Mouse (Mus musculus): ENCODE results near the gene Snrpd2. TPM values are rescaled to one million over a fixed set of nuclear protein-coding genes. Genes with fewer than 3 reads are reported as not detected.
A peak's percentile ranks its signal among the peaks of the same experiment; 100 is the strongest.

Snrpd2 gene
- polyA plus RNA-seq (2012; rRNA removed) = 16.2 and 20.1 TPM in 2 replicates

DNA sequence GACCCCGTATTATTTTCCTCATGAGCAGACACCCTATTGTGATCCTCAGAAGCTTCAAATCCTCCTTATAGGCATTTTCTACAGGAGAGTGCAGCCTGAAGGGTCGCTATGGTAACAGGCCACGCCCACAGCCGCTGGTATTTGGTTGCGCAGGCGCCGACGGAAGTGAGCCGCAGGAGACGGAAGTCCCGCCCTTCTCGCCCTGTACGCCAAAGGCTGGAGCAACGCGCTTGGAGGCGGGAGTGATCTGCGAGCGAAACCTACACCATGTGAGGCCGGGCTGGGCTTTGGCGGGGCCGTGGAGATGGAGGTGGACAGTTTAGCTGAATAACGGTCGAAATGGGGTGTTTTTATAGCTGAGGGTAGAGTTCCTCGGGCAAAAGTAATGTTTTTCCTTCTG lies at the start of gene Snrpd2:
Gene Snrpd2, plus strand, starts transcription at position 97 of the 400 bp plus-strand sequence.
- peak; percentile 96 for DNase-seq
- WGBS = under 1% methylated on average over 24 of the region's 24 CpGs
- Histone ChIP-seq H3K4me3 (replicated peaks; ENCODE audit: extremely low read depth, low read depth, low read length) (peak within 1 kb of the TSS; percentile 94), H3K4me1 (ENCODE audit: control insufficient read depth, insufficient read depth, low read length) (peaks cover 4% of the 10 kb centered on the region; the same call in 1 of the 2 replicates)
- TF ChIP-seq POLR2A (IDR thresholded peaks at IDR 0.05; ENCODE audit: borderline replicate concordance, extremely low read depth, low read depth, low read length) (peak; percentile 73; the same call in 1 of the 2 replicates), CTCF (IDR thresholded peaks at IDR 0.05; ENCODE audit: insufficient read depth, low read length) (no peak)

DNA sequence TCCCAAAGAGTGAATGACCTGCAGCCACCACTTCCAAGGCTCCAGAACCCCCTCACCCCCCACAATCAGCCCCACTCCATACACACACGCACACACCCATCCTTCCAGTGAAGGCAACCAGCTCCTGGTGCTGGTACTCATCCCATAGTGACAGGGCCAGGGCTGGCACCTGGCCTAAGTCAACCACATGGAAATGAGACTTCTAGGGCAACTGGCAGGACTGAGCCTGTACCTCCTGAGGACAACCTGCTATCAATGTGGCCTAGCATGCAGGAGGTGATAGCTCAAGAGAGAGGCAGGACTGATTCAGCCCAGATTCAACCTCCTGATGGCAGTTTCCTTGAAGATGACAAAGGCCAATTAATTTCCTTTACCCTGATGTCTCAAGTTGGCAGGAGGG lies 49.2 kb upstream of the Snrpd2 start:
- WGBS = 79% methylated on average over 1 of the region's 1 CpGs

DNA sequence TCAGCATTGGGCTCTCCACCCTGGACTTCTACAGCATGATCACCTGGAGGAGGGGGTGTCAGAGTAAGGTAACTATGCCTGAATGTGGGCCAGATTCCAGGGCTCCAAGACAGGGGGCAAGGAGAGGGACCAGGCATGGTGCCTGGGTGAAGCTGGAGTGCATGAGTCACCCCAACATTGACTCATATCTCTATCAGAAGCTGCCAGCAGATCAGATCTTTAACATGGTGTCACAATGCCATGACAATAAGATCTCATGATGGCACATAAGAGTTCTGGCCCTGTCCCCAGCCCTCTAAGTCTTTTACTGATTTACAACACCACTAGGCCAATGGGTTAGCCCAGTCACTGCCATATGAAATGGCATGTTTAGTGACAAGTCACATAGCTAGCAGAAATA lies 45.8 kb upstream of the Snrpd2 start:
- no peak overlapping the region for H3K4me3 ChIP-seq (replicated peaks; ENCODE audit: extremely low read depth, low read depth, low read length)
- H3K4me1 ChIP-seq (ENCODE audit: control insufficient read depth, insufficient read depth, low read length) = no peaks in the 10 kb centered on the region
- no peak for DNase-seq
- TF ChIP-seq POLR2A (IDR thresholded peaks at IDR 0.05; ENCODE audit: borderline replicate concordance, extremely low read depth, low read depth, low read length) (no peak), CTCF (IDR thresholded peaks at IDR 0.05; ENCODE audit: insufficient read depth, low read length) (no peak)

More for the DNA sequence above, 49.2 kb upstream of the Snrpd2 start:
- Histone ChIP-seq H3K4me1 (ENCODE audit: control insufficient read depth, insufficient read depth, low read length) (0 out of 2 replicates have a peak, but pooled peaks cover 4% of the 10 kb centered on the region), H3K4me3 (replicated peaks; ENCODE audit: extremely low read depth, low read depth, low read length) (no peak overlapping the region)
- TF ChIP-seq CTCF (IDR thresholded peaks at IDR 0.05; ENCODE audit: insufficient read depth, low read length) = no peak
- TF ChIP-seq POLR2A (IDR thresholded peaks at IDR 0.05; ENCODE audit: borderline replicate concordance, extremely low read depth, low read depth, low read length) = no peak
- no peak for DNase-seq

DNA sequence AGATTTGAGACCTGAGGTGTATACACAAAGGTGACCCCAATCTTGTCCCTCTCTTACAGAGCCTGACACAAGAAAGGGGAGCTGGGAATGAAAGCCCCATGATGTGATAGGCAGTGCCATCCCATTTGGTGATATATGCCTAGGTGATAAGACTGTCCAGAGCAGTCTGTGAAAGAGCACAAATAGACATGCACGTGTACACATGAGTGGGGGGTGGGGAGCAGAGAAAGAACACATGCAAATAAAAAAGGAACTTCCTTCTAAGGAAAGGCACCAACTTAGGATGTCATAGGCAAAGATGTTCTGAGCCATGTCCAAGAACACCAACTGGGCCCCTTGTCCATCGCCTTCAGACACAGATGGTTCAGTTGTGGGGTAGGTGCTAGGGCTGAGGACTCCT lies 45.0 kb upstream of the Snrpd2 start:
- Histone ChIP-seq H3K4me1 (ENCODE audit: control insufficient read depth, insufficient read depth, low read length) (no peaks in the 10 kb centered on the region), H3K4me3 (replicated peaks; ENCODE audit: extremely low read depth, low read depth, low read length) (no peak overlapping the region)
- WGBS = 68% methylated on average over 2 of the region's 2 CpGs
- no peak for TF ChIP-seq CTCF (IDR thresholded peaks at IDR 0.05; ENCODE audit: insufficient read depth, low read length)
- no peak for TF ChIP-seq POLR2A (IDR thresholded peaks at IDR 0.05; ENCODE audit: borderline replicate concordance, extremely low read depth, low read depth, low read length)
- DNase-seq = no peak

DNA sequence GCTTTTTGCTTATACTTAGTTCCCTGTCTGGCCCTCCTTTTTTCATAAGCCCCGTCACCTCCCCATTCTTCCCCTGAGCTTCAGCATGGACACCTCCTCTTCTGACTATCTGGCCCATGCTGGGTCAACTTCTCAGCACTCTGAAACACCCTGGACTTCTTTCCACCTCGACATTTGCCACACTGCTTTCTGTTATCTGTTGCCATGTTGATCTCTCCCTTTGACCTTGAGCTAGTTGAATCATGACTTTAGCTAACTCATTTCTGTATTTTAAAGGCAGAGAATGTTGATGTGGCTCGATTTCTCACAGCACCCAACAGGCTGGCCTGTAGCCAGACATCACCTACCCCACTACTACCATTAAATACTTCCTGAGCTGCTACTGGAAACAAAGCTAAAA lies 42.1 kb upstream of the Snrpd2 start:
- Histone ChIP-seq H3K4me1 (ENCODE audit: control insufficient read depth, insufficient read depth, low read length) (no peaks in the 10 kb centered on the region), H3K4me3 (replicated peaks; ENCODE audit: extremely low read depth, low read depth, low read length) (no peak overlapping the region)
- WGBS = 55% methylated on average over 3 of the region's 3 CpGs
- no peak for DNase-seq
- TF ChIP-seq POLR2A (IDR thresholded peaks at IDR 0.05; ENCODE audit: borderline replicate concordance, extremely low read depth, low read depth, low read length) (no peak), CTCF (IDR thresholded peaks at IDR 0.05; ENCODE audit: insufficient read depth, low read length) (no peak)

DNA sequence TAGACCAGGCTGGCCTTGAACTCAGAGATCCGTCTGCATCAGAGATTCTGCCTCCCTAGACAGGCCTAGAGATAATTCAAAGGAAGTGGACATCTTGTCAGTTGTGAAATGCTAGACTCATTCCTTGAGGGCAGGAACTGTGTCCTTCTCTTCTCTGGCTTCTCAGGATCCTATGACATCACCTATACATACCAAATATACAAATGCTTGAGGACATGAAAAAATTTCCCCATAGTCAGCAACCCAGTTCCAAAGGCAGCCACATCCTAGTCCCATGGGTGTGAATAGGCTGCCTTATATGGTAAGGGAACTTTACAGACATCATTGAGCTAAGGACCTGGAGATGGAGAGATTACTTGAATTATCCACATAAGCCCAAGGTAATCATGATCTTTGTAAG lies 40.0 kb upstream of the Snrpd2 start:
- 95% methylated on average over 1 of the region's 1 CpGs for WGBS
- H3K4me3 ChIP-seq (replicated peaks; ENCODE audit: extremely low read depth, low read depth, low read length) = no peak overlapping the region
- H3K4me1 ChIP-seq (ENCODE audit: control insufficient read depth, insufficient read depth, low read length) = no peaks in the 10 kb centered on the region
- no peak for DNase-seq
- TF ChIP-seq CTCF (IDR thresholded peaks at IDR 0.05; ENCODE audit: insufficient read depth, low read length) (no peak), POLR2A (IDR thresholded peaks at IDR 0.05; ENCODE audit: borderline replicate concordance, extremely low read depth, low read depth, low read length) (no peak)

DNA sequence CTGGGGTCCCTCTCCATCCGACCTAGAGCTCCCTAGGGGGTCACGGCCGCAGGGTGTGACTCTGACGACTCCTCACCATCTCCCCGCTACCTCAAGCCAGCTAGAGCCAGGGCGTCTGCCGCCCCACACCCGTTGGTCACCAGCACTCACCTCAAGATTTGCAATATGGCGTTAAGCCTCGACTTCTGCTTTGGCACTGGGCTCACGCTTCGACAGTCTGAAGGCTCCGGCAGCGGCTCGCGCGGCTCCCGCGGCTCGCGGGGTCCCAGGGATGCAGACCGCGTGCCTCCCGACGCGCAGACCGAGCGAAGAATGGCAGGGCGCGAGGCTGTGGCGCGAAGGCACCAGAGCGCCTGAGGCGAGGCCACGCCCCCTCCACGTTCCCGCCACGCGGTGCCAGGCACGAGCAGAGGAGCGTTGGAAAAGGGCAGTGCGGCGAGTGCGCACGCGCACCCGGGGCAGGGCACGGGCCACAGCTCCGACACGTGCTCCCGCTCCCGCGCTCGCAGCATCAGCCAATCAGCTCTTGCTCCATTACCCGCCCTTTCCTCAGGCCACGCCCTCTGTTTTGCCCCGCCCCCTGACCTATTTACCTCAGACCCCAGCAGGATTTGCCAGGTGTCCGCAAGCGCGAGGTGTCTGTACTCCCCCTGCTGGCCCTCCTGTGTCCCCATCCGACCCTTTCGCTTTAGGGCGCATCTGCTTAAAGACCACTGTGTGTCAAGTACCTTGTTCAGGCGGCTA lies 31.3 kb upstream of the Snrpd2 start, which contains the start of gene Gm4969:
Gene Gm4969, minus strand, starts transcription at position 341 of the 744 bp plus-strand sequence.
- Histone ChIP-seq H3K4me3 (replicated peaks; ENCODE audit: extremely low read depth, low read depth, low read length) (no peak within 1 kb of the TSS), H3K4me1 (ENCODE audit: control insufficient read depth, insufficient read depth, low read length) (peaks cover 10% of the 10 kb centered on the region)
- DNase-seq = peak; percentile 34
- TF ChIP-seq POLR2A (IDR thresholded peaks at IDR 0.05; ENCODE audit: borderline replicate concordance, extremely low read depth, low read depth, low read length) = no peak
- no peak for TF ChIP-seq CTCF (IDR thresholded peaks at IDR 0.05; ENCODE audit: insufficient read depth, low read length)
- WGBS = 27% methylated on average over 64 of the region's 64 CpGs

DNA sequence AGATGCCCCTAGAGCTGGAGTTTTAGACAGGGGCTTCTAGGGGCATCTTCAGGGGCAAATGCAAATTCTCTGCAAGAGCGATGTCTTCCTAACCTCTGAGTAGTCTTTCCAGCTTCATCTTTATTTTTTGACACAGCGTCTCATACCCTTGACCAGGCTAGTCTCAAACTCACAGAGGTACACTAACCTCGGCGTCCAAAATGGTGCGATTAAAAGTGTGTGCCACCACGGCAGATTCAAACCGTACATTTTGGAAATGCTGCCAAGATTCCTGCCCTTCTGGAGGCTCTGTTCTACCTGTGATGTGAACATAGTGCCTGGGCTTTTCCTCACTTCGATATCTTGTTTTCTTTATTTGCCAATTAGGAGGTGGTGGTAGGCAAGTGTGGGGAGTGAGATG lies 30.4 kb upstream of the Snrpd2 start:
- DNase-seq = no peak
- 91% methylated on average over 8 of the region's 8 CpGs for WGBS

DNA sequence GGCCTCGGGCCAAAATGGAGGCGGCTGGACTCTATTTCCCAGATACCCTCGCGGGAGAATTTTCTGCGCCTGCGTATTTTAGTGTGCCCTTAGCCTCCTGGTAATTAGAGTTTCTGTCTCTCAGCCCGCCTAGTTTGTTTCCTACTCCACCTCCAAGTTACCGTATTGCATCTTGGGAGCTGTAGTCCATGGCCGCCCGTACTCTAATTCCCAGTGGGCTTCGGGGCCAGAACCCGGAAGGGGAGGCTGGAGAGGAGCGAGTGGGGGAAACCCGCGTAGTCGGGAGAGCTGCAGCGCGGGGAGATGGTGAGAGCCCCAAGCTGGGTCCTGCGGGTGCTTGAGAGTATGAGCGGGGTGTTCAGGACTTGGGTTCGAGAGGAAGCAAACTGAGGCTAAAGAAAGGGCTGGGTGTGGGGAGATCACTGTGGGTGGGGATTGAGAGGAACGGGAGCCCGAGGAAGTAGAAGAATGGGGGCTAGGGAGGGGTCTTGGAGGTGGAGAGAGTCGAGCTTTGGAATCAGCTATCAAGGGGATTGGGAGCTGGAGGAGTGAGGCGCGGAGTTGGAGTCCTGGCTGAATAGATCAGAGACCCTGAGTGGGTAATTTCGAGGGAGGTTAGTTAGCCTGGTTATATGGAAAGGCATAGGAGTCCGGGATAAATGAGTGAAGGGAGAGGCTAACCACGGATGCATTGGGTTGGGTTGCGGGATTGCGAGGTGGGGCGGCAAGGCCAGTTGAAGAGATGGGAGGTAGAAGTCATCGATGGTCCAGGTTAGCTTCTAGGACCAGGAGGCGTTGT lies 29.7 kb upstream of the Snrpd2 start, which contains the start of gene Fbxo46:
Gene Fbxo46, plus strand, starts transcription at position 229 of the 799 bp plus-strand sequence.
- WGBS = 1% methylated on average over 34 of the region's 34 CpGs
- Histone ChIP-seq H3K4me1 (ENCODE audit: control insufficient read depth, insufficient read depth, low read length) (peaks cover 10% of the 10 kb centered on the region), H3K4me3 (replicated peaks; ENCODE audit: extremely low read depth, low read depth, low read length) (peak within 1 kb of the TSS; percentile 92)
- TF ChIP-seq CTCF (IDR thresholded peaks at IDR 0.05; ENCODE audit: insufficient read depth, low read length) (no peak), POLR2A (IDR thresholded peaks at IDR 0.05; ENCODE audit: borderline replicate concordance, extremely low read depth, low read depth, low read length) (peak; percentile 95)
- peak; percentile 90 for DNase-seq

More for the DNA sequence above, 30.4 kb upstream of the Snrpd2 start:
- TF ChIP-seq CTCF (IDR thresholded peaks at IDR 0.05; ENCODE audit: insufficient read depth, low read length) (no peak), POLR2A (IDR thresholded peaks at IDR 0.05; ENCODE audit: borderline replicate concordance, extremely low read depth, low read depth, low read length) (no peak)
- Histone ChIP-seq H3K4me1 (ENCODE audit: control insufficient read depth, insufficient read depth, low read length) (peaks cover 10% of the 10 kb centered on the region), H3K4me3 (replicated peaks; ENCODE audit: extremely low read depth, low read depth, low read length) (no peak overlapping the region)

Measured in lung, adult 2 months (tissue).